Mouse (Mus musculus) lung, postnatal 0 days (tissue): ENCODE results near the gene Tmem62. TPM values are rescaled to one million over a fixed set of nuclear protein-coding genes. Genes with fewer than 3 reads are reported as not detected.

ENCODE experiments used
- ATAC-seq: fragments of 200-750 bp; cut with Nextera tagmentation; 2 replicates; pipeline ENCODE4 v1.8.0; 2017; ENCODE audit warnings: moderate library complexity
- DNase-seq: peaks from one replicate; pipeline ENCODE4 v3.0.0-alpha.2; 2016; ENCODE audit warnings: low spot score
- H3K27ac ChIP-seq: fragments of 300-500 bp; sonication (generic); 2 replicates; pipeline ENCODE4 v1.5.1; 2014; ENCODE audit warnings: antibody characterized with exemption, mild to moderate bottlenecking, low read length, mixed read lengths
- H3K27me3 ChIP-seq: fragments of 300-500 bp; sonication (generic); replicated peaks from 2 replicates; pipeline ENCODE4 v1.6.1; 2014; ENCODE audit warnings: low read length, mixed read lengths; ENCODE audit not compliant: insufficient read depth
- H3K36me3 ChIP-seq: fragments of 300-500 bp; sonication (generic); 2 replicates; pipeline ENCODE4 v1.6.1; 2014; ENCODE audit warnings: low read length, mixed read lengths; ENCODE audit not compliant: insufficient read depth
- H3K4me1 ChIP-seq: fragments of 300-500 bp; sonication (generic); 2 replicates; pipeline ENCODE4 v1.6.1; 2014; ENCODE audit warnings: antibody characterized with exemption, low read depth, low read length, mixed read lengths; ENCODE audit not compliant: insufficient read depth
- H3K4me2 ChIP-seq: fragments of 300-500 bp; sonication (generic); replicated peaks from 2 replicates; pipeline ENCODE4 v1.6.1; 2014; ENCODE audit warnings: low read depth, mild to moderate bottlenecking, low read length, moderate library complexity, mixed read lengths
- H3K4me3 ChIP-seq: fragments of 300-500 bp; sonication (generic); 2 replicates; pipeline ENCODE4 v1.5.1; 2014; ENCODE audit warnings: low read depth, low read length
- H3K9ac ChIP-seq: fragments of 300-500 bp; sonication (generic); replicated peaks from 2 replicates; pipeline ENCODE4 v1.6.1; 2014; ENCODE audit warnings: low read depth, mild to moderate bottlenecking
- H3K9me3 ChIP-seq: fragments of 300-500 bp; sonication (generic); 2 replicates; pipeline ENCODE4 v1.6.1; 2016; ENCODE audit warnings: low read length, mixed read lengths
- CTCF ChIP-seq: IDR thresholded peaks from 2 replicates; pipeline ENCODE4 v1.5.1; 2016; ENCODE audit warnings: antibody characterized with exemption, mild to moderate bottlenecking
- EP300 ChIP-seq: IDR thresholded peaks from 2 replicates; pipeline ENCODE4 v1.6.1; 2016; ENCODE audit warnings: antibody characterized with exemption, mild to moderate bottlenecking, control low read depth
- WGBS: fragments of 180-500 bp; shearing (Covaris S2); extraction: QIAGEN DNeasy Blood & Tissue Kit; methylation state at CpG from one replicate; pipeline ENCODE4 v1.1.7; 2014; 5-methylcytosine and 5-hydroxymethylcytosine counted together
- microRNA-seq: library from miRNA; unstranded; fragments of <30 nt; microRNA quantifications from one replicate; pipeline ENCODE4, GENCODE M21; 2016
- polyA plus RNA-seq: library from polyadenylated mRNA; unstranded; fragments of >200 nt; fragmentation: Nextera tagmentation; extraction: Ambion mirVana; gene quantifications from 2 replicates; pipeline ENCODE4 v1.2.1, GENCODE M21; 2015

The Tmem62 gene
- polyA plus RNA-seq, 1 experiment from 2014 or later: 13.2 TPM

DNA sequence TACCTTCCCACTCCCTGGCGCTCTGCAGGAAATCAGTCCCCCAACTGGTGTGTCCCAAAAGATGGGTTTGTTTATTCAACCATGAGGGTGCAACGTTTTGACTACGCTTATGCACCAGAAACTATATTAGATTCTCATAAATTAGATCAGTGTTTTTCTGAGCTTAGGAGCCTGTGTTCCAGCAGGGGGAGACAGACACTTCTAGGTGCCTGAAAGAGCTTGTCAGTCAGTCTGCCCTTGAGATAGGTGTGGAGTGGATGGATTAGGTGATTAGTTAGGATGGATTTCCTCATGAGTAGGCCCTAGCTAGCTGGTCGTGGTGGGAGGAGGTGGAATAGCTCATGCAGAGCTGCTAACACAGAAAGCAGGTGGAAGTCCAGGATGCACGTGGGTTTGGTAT is 64.3 kb downstream of the Tmem62 start:
- Histone ChIP-seq H3K36me3 (no peaks in the 10 kb centered on the region), H3K9me3 (no peaks in the 10 kb centered on the region), H3K4me1 (no peaks in the 10 kb centered on the region), H3K27me3 (no peaks in the 10 kb centered on the region), H3K4me2 (no peak overlapping the region), H3K9ac (no peak overlapping the region), H3K27ac (no peak overlapping the region), H3K4me3 (no peak overlapping the region)
- TF ChIP-seq CTCF: peak; percentile 83
- no peak for TF ChIP-seq EP300
- ATAC-seq (peak; percentile 28), DNase-seq (peak; percentile 78)
- WGBS: 29% methylated on average over 5 of the region's 5 CpGs

DNA sequence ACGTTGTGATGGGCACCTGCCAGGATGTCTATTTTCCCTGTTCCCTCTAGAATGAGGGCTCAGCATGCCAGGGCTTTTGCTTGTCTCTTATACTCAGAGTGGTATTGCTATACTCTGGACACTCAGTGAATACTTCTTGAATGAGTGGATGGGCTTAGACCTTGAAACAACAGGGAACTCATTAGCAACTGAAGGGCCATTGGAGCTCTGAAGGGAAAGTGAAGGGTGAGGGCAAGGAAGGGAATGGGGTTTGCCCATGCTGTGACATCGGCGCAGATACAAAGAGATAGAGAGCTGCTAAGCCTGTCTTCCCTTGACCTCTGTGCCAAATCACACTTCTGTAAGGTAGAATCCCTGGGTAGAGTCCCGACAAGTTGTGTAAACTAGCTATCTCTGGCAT is 68.8 kb downstream of the Tmem62 start:
- Histone ChIP-seq H3K27ac (no peak overlapping the region), H3K4me3 (no peak overlapping the region), H3K9me3 (no peaks in the 10 kb centered on the region), H3K4me2 (no peak overlapping the region), H3K27me3 (no peaks in the 10 kb centered on the region), H3K36me3 (no peaks in the 10 kb centered on the region), H3K9ac (no peak overlapping the region), H3K4me1 (no peaks in the 10 kb centered on the region)
- DNase-seq (no peak), ATAC-seq (no peak)
- 78% methylated on average over 4 of the region's 4 CpGs for WGBS
- no peak for TF ChIP-seq CTCF
- no peak for TF ChIP-seq EP300

DNA sequence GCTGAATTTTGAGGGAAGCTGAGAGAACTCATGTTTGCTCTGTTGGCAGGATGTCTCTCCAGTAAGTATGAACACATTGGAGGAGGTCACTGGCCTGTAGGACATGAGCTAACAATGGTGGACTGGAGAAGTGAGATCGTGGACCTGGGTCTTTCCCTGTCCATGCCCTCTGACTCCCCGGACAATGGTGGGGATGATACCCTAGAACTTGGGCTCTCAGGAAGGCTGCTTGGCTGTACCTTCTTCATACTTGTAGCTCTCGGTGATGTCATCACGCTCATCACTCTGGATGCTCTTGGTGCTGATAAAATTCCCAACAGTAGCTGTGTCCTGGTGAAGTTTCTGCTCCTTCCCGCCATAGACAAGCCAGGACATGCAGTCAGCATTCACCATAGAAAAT is 75.4 kb downstream of the Tmem62 start:
- Histone ChIP-seq H3K9ac (no peak overlapping the region), H3K4me3 (no peak overlapping the region), H3K27ac (no peak overlapping the region), H3K4me2 (no peak overlapping the region), H3K9me3 (no peaks in the 10 kb centered on the region), H3K27me3 (no peaks in the 10 kb centered on the region), H3K36me3 (no peaks in the 10 kb centered on the region), H3K4me1 (no peaks in the 10 kb centered on the region)
- WGBS: 88% methylated on average over 5 of the region's 5 CpGs
- no peak for DNase-seq
- ATAC-seq: no peak
- no peak for TF ChIP-seq EP300
- no peak for TF ChIP-seq CTCF

DNA sequence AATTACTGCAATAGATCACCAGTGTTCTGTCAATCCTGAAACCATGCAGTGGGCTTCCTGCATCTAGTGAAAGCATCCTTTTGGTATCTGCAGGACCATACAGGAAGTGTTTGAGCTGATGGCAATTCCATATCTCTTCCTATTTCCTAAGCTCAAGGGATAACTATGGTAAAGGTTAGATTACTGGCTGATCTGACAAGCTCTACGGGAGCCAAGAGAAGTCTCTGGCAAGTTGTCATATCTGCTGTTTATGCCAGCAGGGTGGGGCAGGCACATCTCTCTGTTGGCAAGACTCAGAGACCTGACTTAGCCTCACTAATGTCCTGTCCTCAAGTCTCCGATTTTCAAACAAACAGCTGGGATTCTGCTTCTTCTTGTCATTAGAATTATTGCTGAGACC is 77.2 kb downstream of the Tmem62 start:
- no peaks in the 10 kb centered on the region for H3K9me3 ChIP-seq
- H3K36me3 ChIP-seq: no peaks in the 10 kb centered on the region
- H3K4me2 ChIP-seq: no peak overlapping the region
- no peaks in the 10 kb centered on the region for H3K4me1 ChIP-seq
- TF ChIP-seq EP300 (no peak), CTCF (no peak)
- ATAC-seq (no peak), DNase-seq (no peak)
- 42% methylated on average over 2 of the region's 2 CpGs for WGBS
- H3K27ac ChIP-seq: no peak overlapping the region
- no peak overlapping the region for H3K9ac ChIP-seq
- no peaks in the 10 kb centered on the region for H3K27me3 ChIP-seq
- H3K4me3 ChIP-seq: no peak overlapping the region

DNA sequence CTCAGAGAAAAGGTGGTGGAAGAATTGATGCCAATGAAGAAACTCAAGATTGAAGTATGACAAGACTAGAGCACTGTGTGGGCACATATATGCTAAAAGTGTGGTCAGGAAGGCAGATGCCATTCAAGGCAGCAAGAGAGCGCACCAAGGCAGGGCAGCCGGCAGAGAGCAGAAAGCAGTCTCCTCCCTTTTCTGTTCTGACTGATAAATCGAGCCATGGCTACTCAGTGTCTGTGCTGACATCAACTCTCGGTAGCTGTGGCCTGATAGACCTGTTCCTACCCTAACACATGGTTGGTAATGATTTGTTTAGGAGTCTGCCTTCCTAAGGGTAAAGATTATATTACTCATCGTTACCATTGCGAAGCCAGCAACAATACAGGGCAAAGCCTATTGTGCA is 79.1 kb downstream of the Tmem62 start:
- no peak overlapping the region for H3K4me3 ChIP-seq
- no peak for DNase-seq
- ATAC-seq: no peak
- H3K4me2 ChIP-seq: no peak overlapping the region
- no peaks in the 10 kb centered on the region for H3K36me3 ChIP-seq
- WGBS: 79% methylated on average over 6 of the region's 6 CpGs
- H3K27ac ChIP-seq: no peak overlapping the region
- H3K9me3 ChIP-seq: no peaks in the 10 kb centered on the region
- TF ChIP-seq CTCF (no peak), EP300 (no peak)
- no peaks in the 10 kb centered on the region for H3K4me1 ChIP-seq
- H3K9ac ChIP-seq: no peak overlapping the region
- no peaks in the 10 kb centered on the region for H3K27me3 ChIP-seq

Small RNA genes within 50 kb of the gene (microRNA-seq; reads per million reads assigned to microRNA genes)
- not detected for gene Gm44325

Other genes with a start within 250 kb of the Tmem62 start
- 3.9 and 4.0 TPM in 2 replicates for gene Cdan1, start 126.9 kb upstream of the Tmem62 start, polyA plus RNA-seq
- 1.7 and 2.1 TPM in 2 replicates for gene Ttbk2, start 126.4 kb upstream of the Tmem62 start, polyA plus RNA-seq
- gene Ubr1, start 6.3 kb upstream of the Tmem62 start, polyA plus RNA-seq: 25.1 and 29.9 TPM in 2 replicates
- 55.6 and 56.8 TPM in 2 replicates for gene Ccndbp1, start 31.4 kb downstream of the Tmem62 start, polyA plus RNA-seq
- gene Epb42, start 60.1 kb downstream of the Tmem62 start, polyA plus RNA-seq: 1.4 and 2.3 TPM in 2 replicates
- gene Tgm5, start 108.8 kb downstream of the Tmem62 start, polyA plus RNA-seq: 0.07 TPM in 2 replicates
- gene Tgm7, start 132.8 kb downstream of the Tmem62 start, polyA plus RNA-seq: not detected in 2 replicates
- gene Adal, start 163.4 kb downstream of the Tmem62 start, polyA plus RNA-seq: 12.7 and 13.5 TPM in 2 replicates
- gene Lcmt2, start 163.6 kb downstream of the Tmem62 start, polyA plus RNA-seq: 19.3 and 21.8 TPM in 2 replicates
- 18.6 and 22.0 TPM in 2 replicates for gene Tubgcp4, start 193.6 kb downstream of the Tmem62 start, polyA plus RNA-seq
- 7.8 and 8.6 TPM in 2 replicates for gene Zscan29, start 194.1 kb downstream of the Tmem62 start, polyA plus RNA-seq